Mouse (Mus musculus) C2C12 (cell line): ENCODE measurements around the gene Stat3.

Source experiments
- CEBPB ChIP-seq: IDR thresholded peaks from one replicate; pipeline ENCODE4 v1.6.1; 2011; ENCODE audit warnings: low read depth, mild to moderate bottlenecking, control low read depth, moderate library complexity
- CTCF ChIP-seq: IDR thresholded peaks from one replicate; pipeline ENCODE4 v1.5.1; 2011; ENCODE audit not compliant: control insufficient read depth, insufficient read depth, insufficient read length
- FOSL1 ChIP-seq: IDR thresholded peaks from one replicate; pipeline ENCODE4 v1.8.0; 2011; ENCODE audit warnings: mild to moderate bottlenecking, low read length; ENCODE audit not compliant: poor library complexity, insufficient read depth, severe bottlenecking
- USF1 ChIP-seq: IDR thresholded peaks from one replicate; pipeline ENCODE4 v1.6.1; 2011; ENCODE audit warnings: low read depth, mild to moderate bottlenecking, control low read depth, moderate library complexity

DNA sequence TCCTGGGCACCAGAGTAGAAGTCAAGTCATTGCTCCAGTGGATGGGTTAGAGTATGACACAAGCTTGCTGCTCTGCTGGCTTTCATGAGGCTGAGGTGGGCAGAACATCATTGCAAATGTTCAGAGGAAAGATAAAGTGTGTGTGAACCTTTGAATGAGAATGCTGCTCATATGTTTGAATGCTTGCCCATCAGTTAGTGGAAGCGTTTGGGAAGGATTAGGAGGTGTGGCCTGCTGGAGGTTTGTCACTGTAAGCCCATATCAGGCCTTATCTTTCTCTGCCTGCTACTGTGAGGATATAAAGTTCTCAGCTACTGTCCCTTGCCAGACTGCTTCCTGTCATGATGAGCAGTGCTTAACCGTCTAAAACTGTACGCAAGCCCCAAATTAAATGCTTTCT lies 24.3 kb downstream of the Stat3 start:
- TF ChIP-seq CTCF (no peak), USF1 (no peak), FOSL1 (no peak), CEBPB (no peak)
